Mouse (Mus musculus): ENCODE measurements around the gene Tshz2.
"Not testable (repeated sequence)": the region's sequence is repeated elsewhere in the genome, so short reads cannot be mapped to it uniquely, and the experiment has no call there.

The Tshz2 gene

GRCm38 (mm10) chr2:169821021-169821441, 188.2 kb downstream of the Tshz2 start:
- peak in 1 of 2 experiments; percentile 15 for DNase-seq

- no peak for DNase-seq
These were observed 193.1 kb downstream of the Tshz2 start for GRCm38 (mm10) chr2:169825908-169826307.

GRCm38 (mm10) chr2:169826316-169826715, 193.5 kb downstream of the Tshz2 start:
- no peak for DNase-seq

- no peak for DNase-seq
These were observed 194.0 kb downstream of the Tshz2 start for GRCm38 (mm10) chr2:169826833-169827232.

- peak in 1 of 2 experiments; percentile 7 for DNase-seq
These were observed 199.4 kb downstream of the Tshz2 start for GRCm38 (mm10) chr2:169832184-169832583.

- DNase-seq, result no peak
These were observed 200.8 kb downstream of the Tshz2 start for GRCm38 (mm10) chr2:169833638-169834037.

GRCm38 (mm10) chr2:169834602-169835001, 201.8 kb downstream of the Tshz2 start:
- no peak for DNase-seq

GRCm38 (mm10) chr2:169837031-169837605, 204.3 kb downstream of the Tshz2 start:
- DNase-seq, result no peak

GRCm38 (mm10) chr2:169838521-169838920, 205.7 kb downstream of the Tshz2 start:
- no peak for DNase-seq

GRCm38 (mm10) chr2:169841442-169841841, 208.6 kb downstream of the Tshz2 start:
- DNase-seq, result no peak

GRCm38 (mm10) chr2:169842494-169842893, 209.7 kb downstream of the Tshz2 start:
- DNase-seq, result no peak

GRCm38 (mm10) chr2:169843553-169843952, 210.7 kb downstream of the Tshz2 start:
- DNase-seq, result no peak

GRCm38 (mm10) chr2:169849077-169849476, 216.3 kb downstream of the Tshz2 start:
- DNase-seq, result peak in 1 of 2 experiments; percentile 42

- no peak for DNase-seq
These were observed 216.7 kb downstream of the Tshz2 start for GRCm38 (mm10) chr2:169849541-169849940.

GRCm38 (mm10) chr2:169851606-169852005, 218.8 kb downstream of the Tshz2 start:
- no peak for DNase-seq

- no peak for DNase-seq
These were observed 221.7 kb downstream of the Tshz2 start for GRCm38 (mm10) chr2:169854491-169854890.

- not testable (repeated sequence) for DNase-seq
These were observed 224.2 kb downstream of the Tshz2 start for GRCm38 (mm10) chr2:169857041-169857440.

GRCm38 (mm10) chr2:169859078-169859855, 226.5 kb downstream of the Tshz2 start:
- DNase-seq, result no peak

- DNase-seq, result no peak
These were observed 228.1 kb downstream of the Tshz2 start for GRCm38 (mm10) chr2:169860895-169861294.

GRCm38 (mm10) chr2:169862701-169863100, 229.9 kb downstream of the Tshz2 start:
- DNase-seq, result no peak

GRCm38 (mm10) chr2:169869468-169869867, 236.7 kb downstream of the Tshz2 start:
- DNase-seq, result no peak

GRCm38 (mm10) chr2:169870503-169870902, 237.7 kb downstream of the Tshz2 start:
- DNase-seq, result no peak

- DNase-seq, result no peak
These were observed 238.7 kb downstream of the Tshz2 start for GRCm38 (mm10) chr2:169871436-169872060.

GRCm38 (mm10) chr2:169873442-169873841, 240.6 kb downstream of the Tshz2 start:
- no peak for DNase-seq

Measured in lung, postnatal 4 days (tissue).